Mouse (Mus musculus): ENCODE results near the gene Ssh3. TPM values are rescaled to one million over a fixed set of nuclear protein-coding genes. Genes with fewer than 3 reads are reported as not detected.

Gene Ssh3
- total and polyA plus RNA-seq, 2 experiments from 2014 or later, result 18.9 to 69.6 TPM

DNA sequence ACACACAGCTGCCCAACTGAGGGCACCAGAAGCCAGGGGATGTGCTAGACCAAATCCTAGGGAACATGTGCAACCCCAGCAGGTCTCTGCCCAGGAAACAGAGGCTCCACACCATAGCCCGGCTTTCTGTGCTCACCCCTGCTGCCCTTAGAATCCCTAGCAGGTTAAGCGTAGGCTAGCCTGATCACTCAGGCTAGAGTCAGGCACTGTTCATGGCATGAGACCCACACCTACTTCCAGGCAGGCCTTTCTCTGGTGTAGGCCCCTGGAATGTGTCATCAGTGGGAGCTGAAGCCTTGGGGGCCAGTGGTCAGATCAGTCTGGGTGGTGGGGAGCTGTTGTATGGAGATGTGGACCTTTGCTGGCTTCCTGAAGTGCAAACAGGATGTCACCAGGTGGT lies 27.6 kb upstream of the Ssh3 start:
- no peak overlapping the region for H3K4me2 ChIP-seq (ENCODE audit: low read depth, low read length)
- DNase-seq (ENCODE audit: low spot score), result no peak
- WGBS, result 84% methylated on average over 2 of the region's 2 CpGs
- H3K36me3 ChIP-seq (ENCODE audit: insufficient read depth, low read length), result peaks cover 13% of the 10 kb centered on the region
- no peaks in the 10 kb centered on the region for H3K27me3 ChIP-seq (ENCODE audit: insufficient read depth, low read length)
- ATAC-seq, result no peak
- no peak overlapping the region for H3K4me3 ChIP-seq (ENCODE audit: low read length)
- H3K9ac ChIP-seq (replicated peaks; ENCODE audit: low read length), result no peak overlapping the region
- no peak for TF ChIP-seq CTCF (IDR thresholded peaks at IDR 0.05; ENCODE audit: low read depth)
- H3K9me3 ChIP-seq (ENCODE audit: low read length), result no peaks in the 10 kb centered on the region
- H3K4me1 ChIP-seq (ENCODE audit: insufficient read depth, low read length), result peaks cover 20% of the 10 kb centered on the region
- no peak overlapping the region for H3K27ac ChIP-seq

DNA sequence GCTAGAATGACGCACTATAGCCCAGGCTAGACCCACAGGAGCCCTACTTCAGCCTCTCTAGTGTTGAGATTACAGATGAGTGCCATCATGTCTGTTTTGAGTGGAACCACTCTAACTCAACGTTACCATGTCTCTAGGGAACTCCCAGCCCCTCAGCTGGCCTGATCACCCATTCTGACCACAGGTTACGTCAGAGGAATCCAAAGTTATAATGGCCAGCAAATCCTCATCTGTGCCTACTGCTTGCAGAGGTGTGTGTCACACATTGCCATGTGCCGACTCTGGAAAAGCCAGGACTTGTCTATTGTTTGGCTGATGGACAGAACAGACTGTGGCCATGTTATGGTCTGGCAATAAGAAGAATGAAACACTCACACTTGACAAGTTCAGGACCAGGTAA lies 26.4 kb upstream of the Ssh3 start:
- Histone ChIP-seq H3K4me1 (ENCODE audit: insufficient read depth, low read length) (peaks cover 8% of the 10 kb centered on the region; the same call in 1 of the 2 replicates), H3K4me2 (ENCODE audit: low read depth, low read length) (no peak overlapping the region), H3K27me3 (ENCODE audit: insufficient read depth, low read length) (no peaks in the 10 kb centered on the region), H3K9me3 (ENCODE audit: low read length) (no peaks in the 10 kb centered on the region), H3K4me3 (ENCODE audit: low read length) (no peak overlapping the region), H3K27ac (no peak overlapping the region), H3K9ac (replicated peaks; ENCODE audit: low read length) (no peak overlapping the region), H3K36me3 (ENCODE audit: insufficient read depth, low read length) (peaks cover 25% of the 10 kb centered on the region)
- whole genome bisulfite sequencing, result 90% methylated on average over 4 of the region's 4 CpGs
- ATAC-seq (no peak), DNase-seq (ENCODE audit: low spot score) (no peak)
- no peak for TF ChIP-seq CTCF (IDR thresholded peaks at IDR 0.05; ENCODE audit: low read depth)

DNA sequence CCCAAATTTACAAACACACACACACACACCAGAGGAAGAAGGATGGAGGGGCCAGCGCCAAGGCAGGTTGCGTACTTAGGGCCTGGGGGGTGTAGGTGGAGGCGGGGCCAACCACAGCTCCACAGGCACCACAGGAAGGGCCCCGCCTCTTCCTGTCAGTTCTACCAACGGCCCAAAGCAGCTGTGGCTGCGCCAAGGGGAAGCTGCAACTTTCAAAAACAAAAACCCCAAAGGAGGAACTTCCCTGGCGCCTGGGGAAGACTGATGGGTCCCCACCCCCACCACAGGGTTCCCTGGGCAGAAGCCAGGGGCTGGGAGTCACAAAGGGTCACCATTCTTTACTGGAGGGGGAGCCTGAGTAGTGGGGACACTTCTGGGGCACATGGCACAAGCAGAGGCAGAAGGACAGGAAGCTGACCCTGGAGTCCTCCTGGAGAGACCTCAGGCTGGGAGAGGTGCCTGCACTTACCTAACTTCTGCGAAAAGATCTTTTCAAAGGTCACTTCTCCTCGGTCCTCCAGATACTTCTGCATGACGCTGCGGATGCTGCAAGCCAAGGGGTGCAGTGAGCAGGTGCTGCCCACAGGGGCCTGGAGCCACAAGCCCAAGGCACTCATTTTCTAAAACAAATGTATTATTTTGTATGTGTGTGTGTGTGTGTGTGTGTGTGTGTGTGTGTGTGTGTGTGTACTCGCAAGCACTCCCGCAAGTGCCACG lies 25.6 kb upstream of the Ssh3 start:
- Histone ChIP-seq H3K27me3 (ENCODE audit: insufficient read depth, low read length) (no peaks in the 10 kb centered on the region), H3K4me3 (ENCODE audit: low read length) (no peak overlapping the region), H3K4me1 (ENCODE audit: insufficient read depth, low read length) (no peaks in the 10 kb centered on the region), H3K4me2 (ENCODE audit: low read depth, low read length) (no peak overlapping the region), H3K36me3 (ENCODE audit: insufficient read depth, low read length) (peaks cover 34% of the 10 kb centered on the region), H3K9ac (replicated peaks; ENCODE audit: low read length) (no peak overlapping the region), H3K27ac (no peak overlapping the region), H3K9me3 (ENCODE audit: low read length) (no peaks in the 10 kb centered on the region)
- DNase-seq (ENCODE audit: low spot score) (no peak), ATAC-seq (no peak)
- no peak for TF ChIP-seq CTCF (IDR thresholded peaks at IDR 0.05; ENCODE audit: low read depth)
- 73% methylated on average over 14 of the region's 14 CpGs for WGBS

DNA sequence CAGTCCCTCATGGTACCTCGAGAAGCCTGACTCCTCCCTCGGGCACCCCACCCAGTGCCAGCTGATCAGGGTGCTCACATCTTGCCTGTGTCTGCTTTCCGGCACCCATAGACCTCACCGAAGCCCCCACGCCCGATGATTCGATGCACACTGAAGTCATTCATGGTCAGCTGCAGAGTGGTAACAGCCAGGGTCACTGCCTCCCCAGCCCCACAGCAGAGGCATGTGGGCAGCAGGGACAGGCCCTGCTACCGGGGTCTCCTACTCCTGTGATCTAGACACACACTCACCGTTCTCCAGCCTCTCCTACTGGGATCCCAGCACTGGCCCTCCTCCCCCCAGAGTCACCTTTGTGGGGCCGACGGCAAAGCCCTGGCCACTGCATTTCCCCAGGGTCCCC lies 22.2 kb upstream of the Ssh3 start:
- 88% methylated on average over 11 of the region's 11 CpGs for WGBS
- no peaks in the 10 kb centered on the region for H3K9me3 ChIP-seq (ENCODE audit: low read length)
- H3K36me3 ChIP-seq (ENCODE audit: insufficient read depth, low read length), result peaks cover 63% of the 10 kb centered on the region

DNA sequence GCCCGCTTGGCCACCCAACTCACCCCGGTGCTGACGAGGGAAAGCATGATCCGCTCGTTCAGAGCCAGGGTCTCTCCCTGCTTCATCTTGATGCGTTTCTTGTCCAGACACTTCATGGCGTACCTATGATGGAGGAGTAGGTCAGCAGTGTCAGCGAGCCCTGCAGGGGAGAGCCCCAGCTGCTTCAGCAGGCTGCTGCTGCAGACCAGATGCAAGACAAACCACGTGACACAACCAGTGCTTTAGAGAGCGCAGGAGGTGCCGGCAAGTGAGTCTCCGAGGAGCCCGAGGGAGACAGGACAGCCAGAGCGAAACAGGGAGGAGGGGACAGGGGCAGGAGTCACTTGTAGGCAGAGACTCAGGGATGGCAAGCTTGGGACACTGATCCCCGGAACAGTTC lies 21.8 kb upstream of the Ssh3 start:
- peaks cover 64% of the 10 kb centered on the region for H3K36me3 ChIP-seq (ENCODE audit: insufficient read depth, low read length)
- no peak overlapping the region for H3K27ac ChIP-seq
- no peak overlapping the region for H3K9ac ChIP-seq (replicated peaks; ENCODE audit: low read length)
- no peak for TF ChIP-seq CTCF (IDR thresholded peaks at IDR 0.05; ENCODE audit: low read depth)
- ATAC-seq (no peak), DNase-seq (ENCODE audit: low spot score) (no peak)
- WGBS, result 73% methylated on average over 15 of the region's 15 CpGs
- no peaks in the 10 kb centered on the region for H3K27me3 ChIP-seq (ENCODE audit: insufficient read depth, low read length)
- no peaks in the 10 kb centered on the region for H3K9me3 ChIP-seq (ENCODE audit: low read length)
- no peak overlapping the region for H3K4me3 ChIP-seq (ENCODE audit: low read length)
- no peak overlapping the region for H3K4me2 ChIP-seq (ENCODE audit: low read depth, low read length)
- no peaks in the 10 kb centered on the region for H3K4me1 ChIP-seq (ENCODE audit: insufficient read depth, low read length)

More for the DNA sequence above, 22.2 kb upstream of the Ssh3 start:
- ATAC-seq (no peak), DNase-seq (ENCODE audit: low spot score) (no peak)
- H3K4me1 ChIP-seq (ENCODE audit: insufficient read depth, low read length), result no peaks in the 10 kb centered on the region
- no peak overlapping the region for H3K9ac ChIP-seq (replicated peaks; ENCODE audit: low read length)
- no peak for TF ChIP-seq CTCF (IDR thresholded peaks at IDR 0.05; ENCODE audit: low read depth)
- H3K4me3 ChIP-seq (ENCODE audit: low read length), result no peak overlapping the region
- H3K4me2 ChIP-seq (ENCODE audit: low read depth, low read length), result no peak overlapping the region
- H3K27me3 ChIP-seq (ENCODE audit: insufficient read depth, low read length), result no peaks in the 10 kb centered on the region
- no peak overlapping the region for H3K27ac ChIP-seq

GRCm38 (mm10) chr19:4283653-4284052 lies 14.7 kb upstream of the Ssh3 start:
- Histone ChIP-seq H3K4me2 (ENCODE audit: low read depth, low read length) (peak overlapping the region; percentile 74), H3K4me1 (ENCODE audit: insufficient read depth, low read length) (peaks cover 6% of the 10 kb centered on the region), H3K9ac (replicated peaks; ENCODE audit: low read length) (0 out of 2 replicates have a peak overlapping the region, but pooled peaks have one; percentile 85), H3K27ac (peak overlapping the region; percentile 81), H3K9me3 (ENCODE audit: low read length) (no peaks in the 10 kb centered on the region), H3K27me3 (ENCODE audit: insufficient read depth, low read length) (no peaks in the 10 kb centered on the region), H3K36me3 (ENCODE audit: insufficient read depth, low read length) (peaks cover 21% of the 10 kb centered on the region), H3K4me3 (ENCODE audit: low read length) (peak overlapping the region; percentile 64)
- WGBS, result 29% methylated on average over 7 of the region's 7 CpGs
- DNase-seq (ENCODE audit: low spot score) (no peak), ATAC-seq (no peak)
- TF ChIP-seq CTCF (IDR thresholded peaks at IDR 0.05; ENCODE audit: low read depth), result no peak

DNA sequence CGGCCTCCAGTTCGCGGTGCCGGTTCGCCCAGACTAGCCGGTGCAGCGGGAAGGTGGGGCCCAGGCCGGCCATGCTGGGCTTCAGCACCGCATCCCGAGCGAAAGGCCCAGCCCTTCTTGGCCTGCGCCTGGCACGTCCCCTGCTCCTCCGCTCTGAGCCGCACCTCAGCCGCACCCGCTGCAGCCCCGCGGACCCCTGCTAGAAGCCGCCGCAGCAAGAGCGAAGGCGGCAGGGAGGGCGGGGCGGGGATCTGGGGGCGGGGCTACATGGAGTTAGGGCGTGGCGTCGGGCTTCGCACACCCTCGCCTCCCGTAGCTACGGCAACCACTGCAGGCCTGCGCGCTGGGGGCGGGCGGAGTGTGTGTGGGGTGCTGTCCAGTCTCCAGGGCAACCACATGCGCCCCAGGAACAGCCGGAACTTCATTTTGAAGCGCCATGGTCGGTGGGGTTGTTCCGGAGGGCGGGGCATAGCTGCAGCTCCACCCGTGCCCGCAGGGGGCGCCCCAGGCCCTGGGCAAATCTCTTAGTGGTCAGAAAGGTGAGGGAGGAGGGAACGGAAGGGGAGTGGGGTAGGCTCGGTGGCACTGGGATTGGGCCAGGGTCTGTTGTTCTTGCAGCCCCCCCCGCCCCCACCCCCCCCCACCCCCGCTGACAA lies 14.0 kb upstream of the Ssh3 start, which contains the start of gene Ankrd13d:
Ankrd13d (minus strand) TSS at position 240 of the 656 bp plus-strand sequence.
- Histone ChIP-seq H3K36me3 (ENCODE audit: insufficient read depth, low read length) (peaks cover 20% of the 10 kb centered on the region), H3K27ac (peak within 1 kb of the TSS; percentile 81), H3K4me2 (ENCODE audit: low read depth, low read length) (peak within 1 kb of the TSS; percentile 74), H3K4me1 (ENCODE audit: insufficient read depth, low read length) (peaks cover 6% of the 10 kb centered on the region), H3K9ac (replicated peaks; ENCODE audit: low read length) (peak within 1 kb of the TSS; percentile 85), H3K4me3 (ENCODE audit: low read length) (peak within 1 kb of the TSS; percentile 64), H3K9me3 (ENCODE audit: low read length) (no peaks in the 10 kb centered on the region), H3K27me3 (ENCODE audit: insufficient read depth, low read length) (no peaks in the 10 kb centered on the region)
- peak; percentile 81 for TF ChIP-seq CTCF (IDR thresholded peaks at IDR 0.05; ENCODE audit: low read depth)
- under 1% methylated on average over 46 of the region's 50 CpGs for WGBS
- ATAC-seq, result peak; percentile 95
- peak; percentile 94 for DNase-seq (ENCODE audit: low spot score)

All from hindbrain, postnatal 0 days (tissue).